Mouse (Mus musculus): ENCODE measurements around the gene Cryba4.

The Cryba4 gene

GRCm38 (mm10) chr5:112252400-112252799 is at the start of gene Cryba4:
Gene Cryba4 (minus strand): TSS chr5:112252518.
- DNase-seq (ENCODE audit: low spot score) = no peak

DNA sequence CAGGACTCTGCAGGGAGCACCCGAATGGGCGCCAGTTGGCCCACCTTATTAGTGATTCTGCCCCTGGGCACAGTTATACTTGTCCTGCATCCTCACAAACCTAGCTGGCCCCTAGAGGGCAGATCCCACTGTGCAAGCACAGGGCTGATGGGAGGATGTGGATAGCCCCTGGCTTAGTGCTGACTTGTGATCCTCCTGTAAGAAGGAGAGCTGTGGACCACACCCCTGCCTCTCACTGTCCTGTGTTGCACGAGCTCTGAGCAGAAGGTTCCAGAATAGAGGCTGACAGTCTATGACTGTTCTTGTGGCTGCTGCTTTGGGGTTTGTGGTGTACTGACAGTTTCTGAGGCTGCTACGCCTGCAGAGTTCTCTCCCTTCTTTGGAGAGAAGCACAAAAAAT is 49.4 kb upstream of the Cryba4 start:
- DNase-seq (ENCODE audit: low spot score) = no peak

- DNase-seq (ENCODE audit: low spot score) = no peak
Observed at GRCm38 (mm10) chr5:112300721-112301308, 48.5 kb upstream of the Cryba4 start.

GRCm38 (mm10) chr5:112300112-112300511 is 47.8 kb upstream of the Cryba4 start:
- no peak for DNase-seq (ENCODE audit: low spot score)

DNA sequence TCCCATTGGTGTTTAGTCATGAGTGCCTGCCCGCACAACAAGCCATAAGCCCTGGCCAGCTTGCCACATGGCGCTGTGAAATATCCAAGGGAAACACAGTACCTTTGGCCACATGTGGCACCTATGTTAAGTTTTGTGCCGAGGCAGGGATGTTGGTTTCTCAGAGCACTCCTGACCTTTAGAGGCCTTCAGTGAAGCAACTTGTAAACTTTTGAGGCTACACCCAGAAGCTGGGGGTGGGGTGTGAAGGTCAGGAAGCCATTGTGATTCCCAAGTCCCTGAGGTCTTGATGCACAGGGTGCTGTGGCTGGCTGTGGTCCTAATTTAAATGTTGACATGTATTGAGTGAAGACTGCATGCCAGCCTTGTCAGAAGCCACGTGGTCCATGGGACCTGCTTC is 47.1 kb upstream of the Cryba4 start:
- no peak for DNase-seq (ENCODE audit: low spot score)

DNA sequence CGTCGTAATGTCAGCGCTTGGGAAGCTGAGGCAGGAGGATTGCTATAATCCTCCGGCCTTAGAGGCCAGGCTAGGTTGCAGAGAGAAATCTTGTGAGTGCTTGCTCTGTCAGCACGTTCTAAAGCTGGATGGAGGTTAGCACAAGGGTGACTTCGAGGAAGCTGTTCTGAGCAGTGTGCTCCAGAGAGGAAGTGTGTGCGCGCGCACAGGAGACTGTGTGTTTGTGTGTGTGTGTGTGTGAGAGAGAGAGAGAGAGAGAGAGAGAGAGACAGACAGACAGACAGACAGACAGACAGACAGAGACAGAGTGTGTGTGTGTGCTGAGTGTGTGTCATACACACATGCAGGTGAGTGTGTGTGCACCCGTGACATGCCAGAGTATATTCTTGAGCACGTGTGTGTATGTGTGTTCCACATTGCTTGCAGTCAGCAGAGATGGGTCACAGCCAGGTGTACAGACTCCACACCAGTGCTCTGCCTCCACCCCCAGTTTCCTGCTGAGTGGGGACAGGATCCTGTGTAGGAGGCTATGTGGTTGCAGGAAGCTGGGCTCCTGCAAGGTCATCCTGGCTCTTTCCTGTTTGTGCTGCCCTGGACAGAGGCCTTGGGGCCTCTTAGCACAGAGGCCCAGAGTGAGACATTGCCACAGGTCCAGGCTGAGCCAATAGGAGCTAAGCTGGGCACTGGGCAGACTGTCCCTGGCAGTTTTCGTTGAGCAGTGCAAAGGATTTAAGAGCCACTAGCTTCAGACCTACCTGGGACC is 46.1 kb upstream of the Cryba4 start:
- DNase-seq (ENCODE audit: low spot score) = no peak

GRCm38 (mm10) chr5:112297257-112297656 is 44.9 kb upstream of the Cryba4 start:
- no peak for DNase-seq (ENCODE audit: low spot score)

DNA sequence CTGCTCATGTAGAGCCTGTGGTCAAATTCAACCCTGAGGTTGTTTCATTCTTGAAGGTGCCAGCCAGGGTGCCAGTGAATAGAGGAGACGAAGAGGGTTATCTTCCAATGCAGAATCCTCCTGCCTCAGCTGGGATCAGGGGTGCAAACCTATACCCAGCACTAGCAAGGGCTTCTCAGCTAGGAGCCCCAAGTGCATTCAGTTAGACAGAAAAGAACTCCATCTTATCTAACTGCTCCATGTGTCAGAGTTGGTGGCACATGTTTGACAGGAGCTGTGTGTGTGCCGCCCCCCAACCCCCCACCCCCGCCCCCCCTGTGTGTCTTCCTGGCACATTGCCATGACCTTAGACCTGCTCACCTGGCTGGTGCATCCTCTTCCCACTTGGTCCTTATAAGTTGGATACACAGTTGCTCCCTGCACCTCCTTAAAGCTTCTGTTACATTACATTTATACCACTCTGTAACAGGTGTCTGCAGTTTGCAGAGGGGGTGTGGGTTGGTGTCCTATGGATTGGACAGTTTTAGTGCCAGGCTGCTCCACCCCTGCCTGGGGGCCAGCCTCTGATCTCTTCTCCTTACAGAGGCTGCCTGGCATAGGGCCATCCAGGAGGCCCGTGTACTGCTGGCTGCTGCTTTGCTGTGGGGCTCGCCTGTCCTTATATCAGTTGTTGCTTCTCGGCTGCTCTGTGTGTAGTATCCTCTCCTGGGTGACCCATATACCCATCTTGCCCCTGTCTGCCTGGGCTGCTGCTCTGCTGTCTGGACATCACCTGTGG is 44.3 kb upstream of the Cryba4 start:
- DNase-seq (ENCODE audit: low spot score) = no peak

DNA sequence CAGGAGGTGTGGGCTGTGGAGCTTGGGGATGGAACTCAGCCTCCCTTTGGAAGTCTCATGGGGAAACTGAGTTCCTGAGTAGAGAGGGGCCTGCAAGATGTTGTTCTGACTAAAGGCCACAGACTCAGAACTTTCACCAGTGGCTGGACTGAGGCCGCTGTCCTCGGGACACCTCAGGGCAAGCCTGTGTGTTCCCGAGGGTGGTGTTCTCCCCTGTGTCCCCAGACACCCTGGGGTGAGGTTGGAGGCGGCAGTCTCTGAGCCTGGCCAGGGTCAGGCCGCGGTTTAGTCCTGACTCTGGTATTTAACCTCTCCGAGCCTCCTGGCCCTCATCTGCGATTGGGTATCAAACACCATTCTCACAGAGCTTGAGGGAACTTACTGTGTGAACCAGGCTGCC is 43.2 kb upstream of the Cryba4 start:
- DNase-seq (ENCODE audit: low spot score) = no peak

DNA sequence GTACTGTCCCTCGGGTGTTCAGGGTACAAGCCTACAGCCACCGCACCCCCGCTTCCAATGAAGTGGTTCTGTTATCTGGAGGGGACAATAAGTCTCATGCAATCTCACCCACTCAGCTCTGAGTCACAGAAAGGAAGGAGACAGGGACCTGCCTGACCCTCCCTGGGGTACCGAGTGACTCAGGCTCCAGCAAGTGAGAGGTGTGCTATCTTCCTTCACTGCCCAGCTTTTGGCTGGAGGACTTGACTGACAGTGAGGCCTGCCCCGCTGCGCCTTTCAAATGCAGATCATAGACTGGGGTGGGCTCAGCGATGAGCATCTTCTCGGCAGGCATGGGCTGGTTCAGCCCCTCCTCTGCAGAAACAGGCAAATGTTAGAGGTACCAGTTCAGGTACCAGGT is 42.8 kb upstream of the Cryba4 start:
- no peak for DNase-seq (ENCODE audit: low spot score)

GRCm38 (mm10) chr5:112294696-112295095 is 42.4 kb upstream of the Cryba4 start:
- no peak for DNase-seq (ENCODE audit: low spot score)

GRCm38 (mm10) chr5:112293800-112294199 is 41.5 kb upstream of the Cryba4 start:
- DNase-seq (ENCODE audit: low spot score) = no peak

DNA sequence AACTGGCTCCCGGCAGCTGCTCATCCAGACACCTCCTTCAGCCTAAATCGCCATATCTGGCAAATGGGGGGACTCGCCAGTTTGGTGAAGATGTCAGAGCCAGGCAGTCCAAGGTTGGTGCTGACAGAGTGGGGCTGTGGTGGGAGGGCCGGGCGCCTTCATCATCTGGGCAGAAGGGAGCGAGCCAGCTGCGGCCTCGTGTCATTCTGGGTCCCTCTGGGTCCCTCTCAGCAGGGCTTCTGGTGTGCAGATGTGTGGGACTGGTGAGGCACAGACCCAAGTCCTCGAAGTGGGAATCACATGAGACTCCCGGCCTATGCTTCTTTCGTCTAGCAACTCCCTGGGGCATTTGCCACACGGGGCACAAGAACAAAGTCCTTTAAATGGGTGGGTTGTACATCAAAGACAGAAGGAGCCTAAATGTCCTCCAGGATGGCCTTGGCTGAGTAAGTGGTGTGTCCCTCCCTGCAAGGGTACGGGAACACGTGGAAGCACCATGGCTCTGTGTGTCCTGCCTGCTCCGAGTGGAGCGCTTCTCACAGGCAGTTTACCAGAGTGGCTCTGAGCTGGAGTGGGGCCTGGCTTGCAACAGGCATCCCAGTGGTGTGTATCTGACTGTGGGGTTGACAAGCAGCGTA is 40.1 kb upstream of the Cryba4 start:
- DNase-seq (ENCODE audit: low spot score) = no peak

DNA sequence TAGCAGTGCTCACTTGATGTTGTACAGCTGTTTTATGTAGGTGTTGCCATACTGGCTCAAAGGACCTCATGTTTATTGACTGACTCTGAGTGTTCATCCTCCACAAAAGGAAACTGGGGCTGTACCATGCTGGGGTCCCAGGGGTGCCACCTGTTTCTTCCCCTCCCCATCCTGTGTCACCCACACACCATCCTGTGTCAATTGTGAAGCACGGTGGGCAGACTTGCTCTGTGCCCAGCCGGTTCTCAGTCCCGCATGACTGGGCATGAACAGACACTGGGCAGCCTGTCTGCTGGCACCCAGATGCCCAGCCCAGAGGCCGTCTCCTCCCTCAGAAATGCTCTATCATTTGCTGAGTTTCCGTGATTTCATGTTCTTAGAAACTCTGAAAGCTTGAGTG is 39.5 kb upstream of the Cryba4 start:
- no peak for DNase-seq (ENCODE audit: low spot score)

GRCm38 (mm10) chr5:112290536-112290880 is 38.2 kb upstream of the Cryba4 start:
- no peak for DNase-seq (ENCODE audit: low spot score)

DNA sequence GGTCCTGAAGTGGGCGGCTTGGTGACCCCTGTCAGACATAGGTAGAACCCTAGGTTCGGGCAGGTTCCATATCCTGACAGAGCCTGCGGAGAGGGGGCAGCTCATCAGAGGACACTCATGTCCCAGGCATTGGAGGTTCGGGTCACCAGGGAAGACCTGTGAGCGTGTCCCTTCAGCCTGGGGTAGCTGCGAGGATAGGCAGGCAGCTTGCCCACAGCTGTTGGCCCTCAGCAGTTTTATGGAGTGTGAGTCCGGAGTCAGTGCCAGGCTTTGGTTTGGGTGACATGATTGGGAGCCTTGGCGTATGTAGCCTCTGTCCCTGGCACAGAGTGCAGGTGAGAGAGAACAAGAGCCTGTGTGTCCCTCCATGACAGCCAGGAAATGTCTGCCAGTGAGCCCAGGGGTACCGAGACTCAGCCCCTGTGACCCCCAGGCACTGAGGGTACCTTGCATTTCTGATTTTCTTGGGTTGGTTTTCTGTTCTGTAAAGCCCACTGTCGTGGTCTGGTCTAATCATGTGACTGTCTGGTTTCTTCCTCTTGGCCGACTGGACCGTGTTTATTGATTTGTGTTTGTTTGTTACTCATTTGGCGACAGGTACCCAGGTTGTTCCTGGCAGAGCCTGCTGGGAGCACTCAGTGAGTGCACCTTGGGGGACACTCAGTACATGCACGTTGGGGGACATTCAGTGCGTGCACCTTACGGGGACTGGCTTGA is 37.7 kb upstream of the Cryba4 start:
- no peak for DNase-seq (ENCODE audit: low spot score)

GRCm38 (mm10) chr5:112289236-112289635 is 36.9 kb upstream of the Cryba4 start:
- no peak for DNase-seq (ENCODE audit: low spot score)

GRCm38 (mm10) chr5:112288193-112289141 is 36.1 kb upstream of the Cryba4 start:
- no peak for DNase-seq (ENCODE audit: low spot score)

- no peak for DNase-seq (ENCODE audit: low spot score)
Observed at GRCm38 (mm10) chr5:112287652-112288051, 35.3 kb upstream of the Cryba4 start.

DNA sequence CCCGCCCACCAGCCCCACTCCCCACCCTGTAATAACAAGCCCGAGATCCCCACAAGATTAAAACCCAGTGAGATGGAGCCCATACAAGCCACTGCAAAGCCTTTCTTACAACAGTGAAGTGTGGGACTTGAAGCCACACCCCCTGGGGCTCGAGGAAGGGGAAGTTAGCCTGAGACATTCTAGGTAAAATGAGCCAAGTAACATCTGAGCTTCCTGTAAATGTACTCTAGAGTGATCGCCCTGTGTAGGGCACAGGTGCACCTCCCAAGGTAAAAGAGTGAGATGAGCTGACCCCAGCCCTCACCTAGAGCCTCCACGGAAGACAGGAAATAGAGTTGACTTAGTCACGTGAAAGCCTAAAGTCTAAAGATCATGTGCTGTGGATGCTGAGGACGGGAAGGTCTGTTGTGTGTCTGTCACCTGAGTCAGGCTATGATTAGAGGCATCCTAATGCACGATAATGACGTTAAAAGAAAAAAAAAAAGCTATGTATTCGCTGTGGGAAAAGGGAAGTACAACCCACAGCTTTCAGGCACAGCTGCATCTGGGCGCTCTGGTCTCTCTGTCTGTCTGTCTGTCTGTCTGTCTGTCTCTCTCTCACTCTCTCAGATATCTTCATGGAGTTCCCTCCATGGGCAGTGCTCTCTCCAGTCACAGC is 34.8 kb upstream of the Cryba4 start:
- no peak for DNase-seq (ENCODE audit: low spot score)
